Mouse (Mus musculus) cerebellum, adult 2 months (tissue): ENCODE measurements around the gene Nt5c2.

Experiments used
- CTCF ChIP-seq: fragments of 200-500 bp; IDR thresholded peaks from 2 replicates; pipeline ENCODE4 v1.5.1; 2011; ENCODE audit warnings: low read depth, mild to moderate bottlenecking, control low read depth, low read length, moderate library complexity, borderline replicate concordance; ENCODE audit not compliant: insufficient read depth
- POLR2A ChIP-seq: fragments of 200-500 bp; IDR thresholded peaks from 2 replicates; pipeline ENCODE4 v1.6.1; 2011; ENCODE audit warnings: low read length, control low read depth, borderline replicate concordance; ENCODE audit not compliant: insufficient read depth

DNA sequence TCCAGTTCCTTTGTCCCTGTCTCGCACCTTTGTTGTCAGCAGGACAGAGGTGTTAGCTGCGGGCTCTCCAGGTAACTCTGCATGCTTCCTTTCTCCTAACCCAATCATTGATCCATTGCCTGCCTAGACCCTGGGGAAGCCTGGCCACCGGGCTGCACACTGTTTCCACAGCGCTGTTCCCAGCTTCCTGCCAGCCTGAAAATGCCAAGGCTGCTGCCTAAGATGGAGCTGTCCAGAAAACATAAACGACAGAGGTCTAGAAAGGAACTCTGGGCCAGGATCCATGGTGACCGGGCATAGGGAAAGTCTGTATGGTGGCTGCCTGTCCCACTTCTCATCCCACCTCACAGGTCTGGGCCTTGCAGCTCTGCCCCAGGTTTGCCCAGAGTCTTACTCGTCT, 143.3 kb downstream of the Nt5c2 start:
- TF ChIP-seq CTCF, result no peak
- TF ChIP-seq POLR2A, result no peak
